In genomic region chr1:134854325-134854982, GRCm38 (mm10) we compare ENCODE assay signal across 8 mouse cellular contexts.
DNase-seq lines count a peak whose midpoint lies in the region; ATAC-seq and TF ChIP-seq lines count a peak whose summit lies in the region.

No protein-coding gene starts in this region.

- TF ChIP-seq CTCF in brain, embryonic 14.5 days (IDR thresholded peaks at IDR 0.05; ENCODE audit: borderline replicate concordance, extremely low read depth, insufficient read depth, insufficient read length) = peak; percentile 72; the same call in 1 of the 2 replicates

- 0 out of 2 replicates have a peak, but pooled peaks have one; percentile 67 for ATAC-seq in erythroid progenitor cell, adult 5-6 weeks (replicated peaks; ENCODE audit: low FRiP score, poor library complexity, severe bottlenecking)
- no peak for ATAC-seq in limb, embryonic 11.5 days (ENCODE audit: insufficient number of reproducible peaks, low FRiP score, low TSS enrichment, low read depth)

- no peak overlapping the region for H3K4me2 ChIP-seq in limb, embryonic 11.5 days (ENCODE audit: low read depth, severe bottlenecking)

- DNase-seq in testis, postnatal 10 days (ENCODE audit: low spot score) = peak; percentile 85
- no peak for DNase-seq in testis, postnatal 14 days (ENCODE audit: low spot score)
- peak; percentile 86 for DNase-seq in brain, embryonic 14.5 days (ENCODE audit: low read depth)
- DNase-seq in kidney, adult 8-10 months = peak; percentile 14 to 75
- DNase-seq in limb, embryonic 11.5 days (ENCODE audit: low spot score) = peak; percentile 84
- peak; percentile 54 for DNase-seq in ovary, postnatal 14 days (ENCODE audit: low spot score)
- peak; percentile 86 for DNase-seq in thymus, postnatal 4 days

- no peak overlapping the region for H3K9ac ChIP-seq in limb, embryonic 11.5 days (ENCODE audit: low read length)

- no peaks in the 10 kb centered on the region for H3K36me3 ChIP-seq in limb, embryonic 11.5 days (ENCODE audit: control insufficient read depth, insufficient read depth, low read length)

- no peaks in the 10 kb centered on the region for H3K4me1 ChIP-seq in limb, embryonic 11.5 days (ENCODE audit: control insufficient read depth, insufficient read depth, low read length)

- no peak overlapping the region for H3K4me3 ChIP-seq in limb, embryonic 11.5 days (ENCODE audit: low read depth, low read length)

- H3K27me3 ChIP-seq in limb, embryonic 11.5 days (ENCODE audit: control insufficient read depth, insufficient read depth, low read length) = no peaks in the 10 kb centered on the region

- no peak overlapping the region for H3K27ac ChIP-seq in limb, embryonic 11.5 days (replicated peaks; ENCODE audit: low read depth, low read length)

- TF ChIP-seq POLR2A in brain, embryonic 14.5 days (IDR thresholded peaks at IDR 0.05; ENCODE audit: borderline replicate concordance, extremely low read depth, insufficient read depth, insufficient read length, poor library complexity, severe bottlenecking) = no peak

- WGBS in limb, embryonic 11.5 days = 85% methylated on average over 1 of the region's 1 CpGs

- no peaks in the 10 kb centered on the region for H3K9me3 ChIP-seq in limb, embryonic 11.5 days (ENCODE audit: control insufficient read depth, low read length)
